Mouse (Mus musculus): ENCODE results near the gene Tigd4.

DNA sequence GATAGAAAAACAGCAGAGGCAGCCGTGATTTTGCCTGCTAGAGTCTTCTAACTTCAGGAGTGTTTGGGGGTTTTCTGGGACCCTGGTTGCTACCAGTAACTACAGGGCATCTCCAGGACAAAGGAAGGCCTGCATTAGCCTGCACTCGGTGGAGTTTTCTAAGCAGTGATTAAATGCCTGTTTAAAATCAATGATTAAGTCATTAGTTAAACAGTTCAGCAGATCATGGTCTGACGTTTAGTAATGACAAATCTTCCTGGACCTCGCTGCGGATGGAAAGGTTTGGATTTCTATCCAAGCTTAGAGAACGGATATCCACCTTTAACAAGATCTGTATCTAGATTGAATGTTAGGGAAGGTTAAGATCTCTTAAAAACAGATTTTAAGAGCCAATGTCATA, 47.2 kb downstream of the Tigd4 start:
- no peak for TF ChIP-seq TAL1 (IDR thresholded peaks at IDR 0.05; ENCODE audit: low read length)
- TF ChIP-seq GATA1 (IDR thresholded peaks at IDR 0.05; ENCODE audit: low read length) = no peak
